Mouse (Mus musculus) layer of hippocampus, adult 18-20 months (tissue): Measurements from ENCODE around the gene AC124108.1. TPM values are rescaled to one million over a fixed set of nuclear protein-coding genes. Genes with fewer than 3 reads are reported as not detected.

Source experiments
- DNase-seq, 2 experiments: peaks; one replicate each; pipeline ENCODE4 v3.0.0; 2022; ENCODE audit warnings: low spot score in 2 of 2
- total RNA-seq, 2 experiments: library from RNA; stranded (reverse); gene quantifications; 2 replicates each; pipeline ENCODE4 v1.2.3; 2021

The AC124108.1 gene
- total RNA-seq, 2 experiments from 2014 or later = 0.45 to 0.48 TPM

DNA sequence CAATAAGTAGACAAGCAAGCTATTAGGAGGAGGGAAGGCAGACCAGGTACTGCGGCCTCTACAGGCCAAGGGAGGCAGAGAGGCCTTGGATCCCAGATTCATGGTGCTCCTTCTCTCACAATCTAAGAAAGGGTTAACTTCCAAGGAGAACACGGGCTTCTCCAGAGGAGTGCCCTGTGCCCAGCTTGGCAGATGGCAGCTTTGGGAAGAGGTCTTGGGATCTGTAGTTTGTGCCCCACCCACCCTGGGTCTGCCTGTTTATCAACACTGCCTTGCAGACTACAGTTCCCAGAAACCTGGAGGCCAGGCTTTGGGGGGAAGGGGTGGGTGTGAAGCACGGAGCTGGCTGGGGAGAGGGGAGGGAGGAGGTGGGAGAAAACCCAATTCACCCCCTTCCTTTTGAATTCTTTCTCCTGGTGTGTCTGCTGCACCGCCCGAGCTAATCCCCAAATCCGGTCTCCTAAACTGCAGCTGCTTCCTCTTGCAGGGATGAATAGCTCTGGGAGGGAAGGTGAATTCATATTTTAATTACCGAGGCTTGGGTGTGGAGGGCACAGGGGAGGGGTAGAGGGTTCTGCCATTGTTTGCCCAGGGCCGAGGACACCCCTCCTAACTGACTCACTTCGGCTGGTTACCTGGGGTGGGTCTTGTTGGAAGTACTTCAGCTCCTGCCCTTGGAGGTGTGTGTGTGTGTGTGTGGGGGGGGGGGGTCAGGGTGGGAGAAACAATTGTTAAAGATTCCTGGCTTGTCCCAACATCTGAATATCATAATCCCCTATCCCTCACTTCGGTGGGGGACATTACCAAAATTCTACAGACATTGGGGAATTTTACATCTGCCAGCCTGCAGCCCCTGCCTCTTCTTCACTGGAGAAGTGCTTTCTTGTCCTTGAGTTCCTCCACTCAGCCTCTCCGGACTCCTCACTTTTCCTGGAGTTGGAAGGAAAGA lies 9.6 kb downstream of the AC124108.1 start:
- no peak for DNase-seq

DNA sequence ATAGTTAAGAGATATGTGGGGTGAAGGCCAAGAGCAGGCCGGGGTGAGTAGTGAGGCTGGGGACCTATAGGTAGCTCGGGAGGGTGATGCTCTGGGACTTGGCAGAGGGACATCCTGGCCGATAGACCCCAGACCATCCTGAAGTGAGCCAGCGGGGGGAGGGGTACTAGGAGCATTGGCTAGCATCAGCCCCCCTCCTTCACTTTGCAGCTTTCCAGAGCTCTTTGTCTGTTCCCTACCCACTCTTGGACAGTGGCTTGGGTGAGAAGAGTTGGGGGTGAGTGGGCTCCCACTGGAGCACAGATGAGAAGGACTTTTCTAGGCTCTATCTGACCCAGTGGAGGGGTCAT lies 10.2 kb downstream of the AC124108.1 start:
- DNase-seq = no peak

- no peak for DNase-seq
Measured at GRCm38 (mm10) chr1:132201936-132202335, 10.7 kb downstream of the AC124108.1 start.

GRCm38 (mm10) chr1:132202771-132203170 lies 11.5 kb downstream of the AC124108.1 start:
- DNase-seq = no peak

- DNase-seq = no peak
Measured at GRCm38 (mm10) chr1:132205958-132206357, 14.7 kb downstream of the AC124108.1 start.

DNA sequence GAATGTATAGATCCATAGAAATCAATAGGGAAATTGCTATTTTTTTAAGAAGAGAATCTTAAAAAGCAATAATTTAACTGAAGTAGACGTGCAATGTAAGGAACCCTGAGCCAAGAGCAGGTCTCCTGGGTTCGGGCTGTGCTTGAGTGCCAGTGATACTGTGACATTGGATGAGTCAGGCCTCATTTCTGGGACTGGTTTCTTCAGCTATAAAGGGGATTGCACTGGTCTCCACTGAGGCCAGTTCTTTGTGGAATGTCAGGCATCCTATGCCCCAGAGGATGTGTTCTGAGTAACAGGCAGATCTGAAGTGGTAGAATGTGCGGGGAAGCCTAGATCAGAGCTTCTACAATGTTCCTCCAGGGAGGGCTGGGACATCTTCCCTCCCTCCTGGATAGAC lies 15.6 kb downstream of the AC124108.1 start:
- no peak for DNase-seq

- peak; percentile 52 to 70 for DNase-seq
Measured at GRCm38 (mm10) chr1:132208154-132208553, 16.9 kb downstream of the AC124108.1 start.

DNA sequence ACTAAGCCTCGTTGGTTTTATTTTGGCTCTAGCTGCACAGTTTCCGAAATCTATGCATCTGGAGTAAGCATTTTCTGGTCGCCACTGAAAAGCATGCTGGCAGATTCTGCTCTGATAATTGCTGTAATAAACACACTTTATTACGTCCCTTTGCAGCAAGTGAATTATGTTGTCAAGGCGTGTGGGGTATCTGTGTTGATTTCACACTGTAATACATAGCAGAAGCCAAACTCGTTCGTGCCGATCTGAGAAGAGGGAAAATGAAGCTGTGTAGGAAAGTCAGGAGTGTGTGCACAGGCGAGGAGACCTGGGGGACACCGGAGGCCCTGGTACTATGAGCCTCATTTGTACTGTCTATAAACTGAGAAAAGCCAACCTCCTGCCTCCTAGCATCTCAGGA lies 18.1 kb downstream of the AC124108.1 start:
- DNase-seq = no peak

DNA sequence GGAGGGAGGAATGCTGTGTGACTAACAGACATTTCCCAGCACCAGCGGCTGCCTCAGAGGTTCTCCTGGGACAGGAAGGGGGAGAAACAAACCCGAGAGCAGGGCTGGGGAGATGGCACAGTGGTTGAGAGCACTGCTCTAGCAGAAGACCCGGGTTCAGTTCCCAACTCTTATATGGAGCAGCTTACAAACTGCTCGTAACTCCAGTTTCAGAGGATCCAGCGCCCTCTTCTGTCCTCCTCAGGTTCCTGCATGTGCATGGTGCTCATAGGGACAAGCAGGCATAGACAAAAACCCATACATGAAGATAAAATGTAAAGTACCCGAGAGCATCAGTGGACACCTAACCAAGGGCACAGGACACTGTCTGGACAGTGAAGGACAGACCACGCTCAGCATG lies 19.7 kb downstream of the AC124108.1 start:
- DNase-seq = no peak

DNA sequence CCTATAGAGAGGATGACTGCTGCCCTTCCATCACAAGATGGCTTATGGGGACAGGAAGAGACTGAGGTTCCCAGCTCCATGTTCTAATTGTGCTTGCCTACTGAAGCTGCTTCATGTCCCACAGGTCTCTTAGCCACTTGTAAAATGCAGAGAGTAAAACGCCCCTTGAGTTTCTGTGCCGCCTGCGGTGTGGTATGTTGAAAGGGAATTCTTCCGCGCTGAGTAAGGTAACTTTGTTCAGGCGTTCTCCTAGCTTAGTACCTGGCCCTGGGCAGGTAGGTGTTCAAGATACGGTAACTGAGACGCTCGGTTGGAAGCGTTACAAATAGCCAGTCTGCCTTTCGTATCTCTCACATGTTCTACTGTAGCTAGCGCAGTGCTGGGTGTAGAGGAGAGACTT lies 20.4 kb downstream of the AC124108.1 start:
- DNase-seq = no peak

GRCm38 (mm10) chr1:132212218-132212617 lies 21.0 kb downstream of the AC124108.1 start:
- peak; percentile 88 to 95 for DNase-seq

- DNase-seq = no peak
Measured at GRCm38 (mm10) chr1:132213076-132213475, 21.8 kb downstream of the AC124108.1 start.

GRCm38 (mm10) chr1:132216276-132216675 lies 25.0 kb downstream of the AC124108.1 start:
- DNase-seq = no peak

DNA sequence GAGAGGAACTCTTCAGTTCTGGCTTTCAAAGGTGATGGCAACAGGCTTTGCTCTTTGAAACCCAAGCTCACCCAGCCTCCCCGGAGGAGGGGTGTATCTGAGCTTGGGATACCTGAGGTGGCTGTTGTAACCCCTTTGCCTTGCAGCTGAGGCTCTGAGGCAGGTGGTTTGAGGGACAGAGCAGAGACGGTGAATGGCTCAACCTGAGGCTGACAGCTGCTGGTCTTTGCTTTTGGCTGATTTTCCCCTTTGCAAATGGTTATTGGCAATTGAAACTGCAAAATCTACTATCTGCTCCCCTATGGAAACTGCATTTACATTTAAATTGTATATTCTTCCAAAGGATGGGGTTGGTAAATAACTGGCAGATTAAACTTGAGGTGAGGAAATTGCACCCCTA lies 30.4 kb downstream of the AC124108.1 start:
- no peak for DNase-seq

DNA sequence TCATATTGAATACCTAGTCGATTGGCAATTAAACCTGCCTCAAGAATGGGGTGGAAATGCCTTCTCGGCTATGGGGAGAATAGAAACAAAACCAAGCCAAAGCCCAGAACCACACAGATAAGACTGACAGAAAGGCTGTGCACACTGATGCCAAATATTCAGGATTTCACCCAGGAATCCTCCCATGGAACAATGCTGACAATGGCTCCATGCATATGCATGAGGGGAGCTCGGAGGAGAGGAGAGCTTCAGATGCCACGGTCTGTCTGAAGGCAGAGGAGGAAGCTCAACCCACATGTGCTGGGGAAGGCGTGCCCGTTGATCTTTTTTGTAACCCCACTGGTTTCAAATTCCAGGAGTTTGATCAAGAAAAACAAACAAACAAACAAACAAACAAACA lies 30.9 kb downstream of the AC124108.1 start:
- DNase-seq = no peak

- peak in 1 of 2 experiments; percentile 43 for DNase-seq
Measured at GRCm38 (mm10) chr1:132226297-132227080, 35.2 kb downstream of the AC124108.1 start.

DNA sequence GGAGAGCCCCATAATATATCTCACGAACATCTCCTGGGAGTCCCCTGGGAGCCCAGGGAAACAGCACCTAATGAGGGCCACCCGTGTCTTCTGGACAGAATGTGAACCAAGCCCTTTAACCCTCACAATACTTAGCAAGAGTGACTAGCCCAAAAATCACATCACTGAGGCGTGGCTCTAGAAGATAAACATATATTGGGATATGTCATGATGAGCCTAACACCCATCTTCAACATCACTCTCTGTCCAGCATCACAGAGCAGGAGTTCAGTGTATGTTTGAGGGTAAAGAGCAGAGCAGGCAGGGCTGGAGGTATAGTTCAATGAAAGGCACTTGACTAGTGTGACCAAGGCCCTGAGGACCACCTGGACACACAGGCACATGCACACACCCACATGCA lies 38.4 kb downstream of the AC124108.1 start, which contains the start of gene Gm10188:
Gm10188 (minus strand) TSS at position 101 of the 400 bp plus-strand sequence.
- no peak for DNase-seq

- no peak for DNase-seq
Measured at GRCm38 (mm10) chr1:132231470-132232274, 40.4 kb downstream of the AC124108.1 start.

GRCm38 (mm10) chr1:132233566-132233965 lies 42.3 kb downstream of the AC124108.1 start:
- DNase-seq = no peak

DNA sequence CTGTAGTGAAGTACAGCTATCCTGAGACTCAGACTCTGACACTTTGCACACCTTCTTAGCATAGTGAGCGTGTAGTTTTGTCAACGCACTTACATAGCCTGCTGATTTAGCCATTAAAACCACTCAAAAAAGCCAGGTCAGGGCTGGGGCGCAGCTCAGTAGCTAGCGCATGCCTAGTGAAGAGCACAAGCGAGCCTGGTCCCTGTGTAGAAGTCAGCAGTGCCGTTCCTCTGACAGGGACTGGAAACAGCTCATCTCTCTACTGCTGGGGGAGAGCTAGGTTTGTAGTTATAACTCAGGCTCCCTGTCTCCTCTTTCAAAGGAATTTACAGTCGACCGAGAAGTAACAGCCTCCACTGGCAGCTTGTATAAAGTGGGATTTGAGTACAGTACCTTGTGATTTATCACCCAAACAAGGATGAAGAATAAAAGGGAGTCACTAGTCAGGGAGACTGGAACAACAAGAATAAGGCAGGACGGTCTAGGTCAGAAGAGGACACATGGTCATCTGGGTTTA lies 43.6 kb downstream of the AC124108.1 start:
- DNase-seq = no peak

DNA sequence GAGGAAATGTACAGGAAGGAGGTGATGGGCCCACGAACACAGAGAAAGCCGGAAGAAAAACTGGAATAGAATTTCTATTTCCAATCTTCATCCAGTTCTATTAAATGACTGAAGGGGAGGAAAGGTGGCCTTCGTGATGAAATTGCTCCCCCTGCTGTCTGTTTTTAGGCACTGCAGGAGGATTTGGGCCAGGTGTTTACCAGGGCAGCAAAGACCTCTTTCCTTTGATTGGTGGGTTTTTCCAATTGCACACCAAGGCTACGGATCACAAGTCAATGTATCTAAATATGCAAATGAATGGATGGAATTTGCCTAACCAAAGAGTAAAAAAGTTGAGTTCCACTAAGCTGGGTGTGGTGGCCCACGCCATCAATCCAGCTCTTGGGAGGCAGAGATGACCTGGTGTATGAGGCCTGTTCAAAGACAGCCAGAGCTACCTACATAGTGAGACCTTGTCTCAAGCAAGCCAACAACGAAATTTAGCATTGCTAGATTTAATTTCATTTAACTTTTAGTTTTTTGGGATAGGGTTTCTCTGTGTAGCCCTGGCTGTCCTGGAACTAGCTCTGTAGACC lies 46.4 kb downstream of the AC124108.1 start:
- peak; percentile 34 to 83 for DNase-seq
